Mouse (Mus musculus) MN1 (cell line): Measurements from ENCODE around the gene Igf2.
A peak's percentile ranks its signal among the peaks of the same experiment; 100 is the strongest.

Source experiments
- DNase-seq: peaks from one replicate; pipeline ENCODE4 v3.0.0-alpha.2; 2016; ENCODE audit warnings: low spot score

The Igf2 gene

GRCm38 (mm10) chr7:142658681-142659180 lies 7.9 kb downstream of the Igf2 start:
- DNase-seq = no peak

- no peak for DNase-seq
Measured at GRCm38 (mm10) chr7:142657821-142658614, 8.6 kb downstream of the Igf2 start.

GRCm38 (mm10) chr7:142657341-142657791 lies 9.2 kb downstream of the Igf2 start:
- DNase-seq = no peak

- DNase-seq = no peak
Measured at GRCm38 (mm10) chr7:142656055-142656454, 10.6 kb downstream of the Igf2 start.

- no peak for DNase-seq
Measured at GRCm38 (mm10) chr7:142655633-142656032, 11.0 kb downstream of the Igf2 start.

GRCm38 (mm10) chr7:142653726-142654125 lies 12.9 kb downstream of the Igf2 start:
- no peak for DNase-seq

GRCm38 (mm10) chr7:142646676-142647075 lies 19.9 kb downstream of the Igf2 start:
- no peak for DNase-seq

- DNase-seq = no peak
Measured at GRCm38 (mm10) chr7:142645045-142645444, 21.6 kb downstream of the Igf2 start.

- DNase-seq = no peak
Measured at GRCm38 (mm10) chr7:142636178-142636577, 30.4 kb downstream of the Igf2 start.

- no peak for DNase-seq
Measured at GRCm38 (mm10) chr7:142630691-142631090, 35.9 kb downstream of the Igf2 start.

- DNase-seq = no peak
Measured at GRCm38 (mm10) chr7:142629806-142630205, 36.8 kb downstream of the Igf2 start.

- DNase-seq = no peak
Measured at GRCm38 (mm10) chr7:142622180-142622579, 44.4 kb downstream of the Igf2 start.

- DNase-seq = no peak
Measured at GRCm38 (mm10) chr7:142613077-142613476, 53.5 kb downstream of the Igf2 start.

- peak; percentile 30 for DNase-seq
Measured at GRCm38 (mm10) chr7:142610627-142611406, 55.8 kb downstream of the Igf2 start.

- DNase-seq = no peak
Measured at GRCm38 (mm10) chr7:142600921-142601320, 65.7 kb downstream of the Igf2 start.
